Mouse (Mus musculus): ENCODE measurements around the gene Itga11.

DNA sequence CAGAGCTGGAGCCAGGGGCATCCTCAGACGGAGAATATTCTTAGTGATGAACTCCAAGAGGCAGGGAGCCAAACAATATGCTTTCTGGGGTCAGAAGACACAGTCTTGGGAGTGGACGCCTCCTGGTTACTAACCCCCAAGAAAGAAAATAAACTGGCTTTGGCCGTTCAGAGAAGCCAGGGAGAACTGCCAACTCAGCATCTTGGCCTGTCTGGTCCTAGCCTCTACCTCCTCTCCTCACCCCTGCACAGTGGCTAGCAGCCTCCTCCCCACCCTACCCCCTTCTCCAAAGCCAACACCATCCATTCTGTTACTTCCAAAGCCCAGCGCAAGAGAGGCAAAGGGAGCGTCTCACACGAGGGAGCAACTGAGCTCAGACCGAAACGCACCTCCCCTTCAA is 35.4 kb downstream of the Itga11 start:
- TF ChIP-seq GATA1 (IDR thresholded peaks at IDR 0.05; ENCODE audit: borderline replicate concordance, low read length) (no peak), FLI1 (IDR thresholded peaks at IDR 0.05; ENCODE audit: low read length) (no peak)

All from megakaryocyte, embryonic 14.5 days (primary cell).